Mouse (Mus musculus) C2C12 (cell line): ENCODE results near the gene Pawr. TPM values are rescaled to one million over a fixed set of nuclear protein-coding genes. Genes with fewer than 3 reads are reported as not detected.
"Not testable (repeated sequence)": the region's sequence is repeated elsewhere in the genome, so short reads cannot be mapped to it uniquely, and the experiment has no call there.

Experiments
- H3K27me3 ChIP-seq: one replicate; pipeline ENCODE4 v1.6.1; 2011; ENCODE audit not compliant: control insufficient read depth, insufficient read depth, insufficient read length
- H3K36me3 ChIP-seq: one replicate; pipeline ENCODE4 v1.6.1; 2011; ENCODE audit not compliant: control insufficient read depth, insufficient read depth
- H3K4me3 ChIP-seq: one replicate; pipeline ENCODE4 v1.5.1; 2011; ENCODE audit warnings: mild to moderate bottlenecking, control low read depth; ENCODE audit not compliant: poor library complexity, insufficient read depth, severe bottlenecking
- H3K79me2 ChIP-seq: one replicate; pipeline ENCODE4 v1.6.1; 2011; ENCODE audit not compliant: control insufficient read depth, insufficient read depth
- H3K79me3 ChIP-seq: one replicate; pipeline ENCODE4 v1.6.1; 2011; ENCODE audit warnings: low read depth, control low read depth
- H3ac ChIP-seq: one replicate; pipeline ENCODE3; 2011; ENCODE audit warnings: low read depth; ENCODE audit not compliant: control insufficient read depth, insufficient read length
- CEBPB ChIP-seq: IDR thresholded peaks from one replicate; pipeline ENCODE4 v1.6.1; 2011; ENCODE audit warnings: low read depth, mild to moderate bottlenecking, control low read depth, moderate library complexity
- CTCF ChIP-seq: IDR thresholded peaks from one replicate; pipeline ENCODE4 v1.5.1; 2011; ENCODE audit not compliant: control insufficient read depth, insufficient read depth, insufficient read length
- FOSL1 ChIP-seq: IDR thresholded peaks from one replicate; pipeline ENCODE4 v1.8.0; 2011; ENCODE audit warnings: mild to moderate bottlenecking, low read length; ENCODE audit not compliant: poor library complexity, insufficient read depth, severe bottlenecking
- MAX ChIP-seq: IDR thresholded peaks from one replicate; pipeline ENCODE4 v1.6.1; 2011; ENCODE audit warnings: mild to moderate bottlenecking, control low read depth
- MYOD1 ChIP-seq: IDR thresholded peaks from one replicate; pipeline ENCODE4 v1.6.1; 2011; ENCODE audit warnings: low read depth; ENCODE audit not compliant: control insufficient read depth, insufficient read length
- MYOG ChIP-seq: IDR thresholded peaks from one replicate; pipeline ENCODE4 v1.6.1; 2011; ENCODE audit not compliant: control insufficient read depth, insufficient read length; ENCODE audit errors: extremely low read depth
- USF1 ChIP-seq: IDR thresholded peaks from one replicate; pipeline ENCODE4 v1.6.1; 2011; ENCODE audit warnings: low read depth, mild to moderate bottlenecking, control low read depth, moderate library complexity
- polyA plus RNA-seq: library from polyadenylated mRNA; unstranded; fragments of >200 nt; fragmentation: generic; extraction: Trizol; gene quantifications from one replicate; pipeline ENCODE4 v1.2.1, GENCODE M21; 2012; ENCODE audit warnings: missing spikeins

Pawr gene
- polyA plus RNA-seq, 1 experiment, result 4.2 TPM

- no peak overlapping the region for H3K4me3 ChIP-seq
- no peaks in the 10 kb centered on the region for H3K79me3 ChIP-seq
- no peaks in the 10 kb centered on the region for H3K27me3 ChIP-seq
- no peak for TF ChIP-seq MYOG
- TF ChIP-seq MYOD1, result no peak
- TF ChIP-seq FOSL1, result no peak
- no peak for TF ChIP-seq MAX
- no peak for TF ChIP-seq CTCF
- TF ChIP-seq USF1, result no peak
- TF ChIP-seq CEBPB, result no peak
- H3K36me3 ChIP-seq, result no peaks in the 10 kb centered on the region
- H3K79me2 ChIP-seq, result no peaks in the 10 kb centered on the region
- H3ac ChIP-seq, result no peak overlapping the region
These were observed 8.0 kb downstream of the Pawr start for GRCm38 (mm10) chr10:108339872-108340271.

GRCm38 (mm10) chr10:108343734-108344133 lies 11.8 kb downstream of the Pawr start:
- no peaks in the 10 kb centered on the region for H3K79me3 ChIP-seq
- H3K27me3 ChIP-seq, result no peaks in the 10 kb centered on the region
- TF ChIP-seq CTCF (no peak), USF1 (no peak), CEBPB (no peak), FOSL1 (no peak), MYOD1 (no peak)
- H3K4me3 ChIP-seq, result no peak overlapping the region
- H3K79me2 ChIP-seq, result no peaks in the 10 kb centered on the region
- H3K36me3 ChIP-seq, result no peaks in the 10 kb centered on the region
- H3ac ChIP-seq, result no peak overlapping the region

DNA sequence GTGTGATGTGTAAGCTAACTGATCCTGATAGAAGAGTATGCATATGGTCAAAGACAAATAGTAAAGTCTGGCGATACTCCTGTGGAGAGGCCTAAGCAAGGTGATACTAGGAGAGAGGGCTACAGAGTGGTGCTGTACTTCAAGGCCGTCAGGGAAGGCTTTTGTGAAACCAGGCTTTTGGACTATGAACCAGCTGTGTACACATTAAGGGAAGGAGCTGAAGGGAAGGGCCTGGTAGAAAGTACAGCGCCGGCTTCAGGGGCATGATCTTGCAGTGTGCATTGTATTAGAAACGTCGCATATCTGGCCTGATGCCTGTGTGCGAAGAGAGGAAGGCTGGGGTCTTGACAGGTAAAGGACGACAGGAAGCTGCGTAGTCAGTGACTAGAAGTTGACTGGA lies 13.2 kb downstream of the Pawr start:
- H3K27me3 ChIP-seq, result no peaks in the 10 kb centered on the region
- no peaks in the 10 kb centered on the region for H3K36me3 ChIP-seq
- TF ChIP-seq MYOG, result no peak
- no peak for TF ChIP-seq CEBPB
- no peak for TF ChIP-seq MYOD1
- TF ChIP-seq MAX, result no peak
- TF ChIP-seq FOSL1, result no peak
- no peak for TF ChIP-seq USF1
- no peak for TF ChIP-seq CTCF
- H3K4me3 ChIP-seq, result no peak overlapping the region
- H3K79me3 ChIP-seq, result no peaks in the 10 kb centered on the region
- H3ac ChIP-seq, result no peak overlapping the region
- no peaks in the 10 kb centered on the region for H3K79me2 ChIP-seq

- not testable (repeated sequence) for H3K4me3 ChIP-seq, H3K79me3 ChIP-seq
These were observed 14.4 kb downstream of the Pawr start for GRCm38 (mm10) chr10:108346301-108346700.

GRCm38 (mm10) chr10:108350125-108351070 lies 18.5 kb downstream of the Pawr start:
- H3K79me3 ChIP-seq, result no peaks in the 10 kb centered on the region
- no peaks in the 10 kb centered on the region for H3K27me3 ChIP-seq
- no peaks in the 10 kb centered on the region for H3K36me3 ChIP-seq
- H3ac ChIP-seq, result no peak overlapping the region
- H3K79me2 ChIP-seq, result no peaks in the 10 kb centered on the region
- TF ChIP-seq MYOD1 (no peak), CTCF (no peak), USF1 (no peak), MAX (no peak)
- no peak overlapping the region for H3K4me3 ChIP-seq

More at GRCm38 (mm10) chr10:108346301-108346700, 14.4 kb downstream of the Pawr start:
- not testable (repeated sequence) for H3ac ChIP-seq, H3K36me3 ChIP-seq, H3K27me3 ChIP-seq, H3K79me2 ChIP-seq

DNA sequence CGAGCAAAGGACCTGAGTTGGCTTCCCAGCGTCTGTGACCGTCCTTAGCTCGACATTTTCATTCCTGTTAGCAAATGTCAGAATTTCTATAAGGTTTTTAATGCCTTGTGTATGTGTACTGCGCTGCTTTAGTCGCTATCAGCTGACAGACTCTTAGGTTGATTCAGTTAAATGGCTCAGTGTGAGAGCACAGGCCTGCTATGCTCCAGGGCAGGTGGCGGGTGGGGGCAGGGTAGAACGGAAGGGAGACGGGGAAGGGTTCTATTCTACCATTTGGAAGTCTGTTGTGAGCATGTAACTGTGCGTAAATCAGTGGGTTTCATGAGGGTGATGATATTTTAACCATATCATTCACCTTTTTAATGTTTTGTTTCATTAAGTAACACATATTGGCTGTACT lies 21.0 kb downstream of the Pawr start:
- TF ChIP-seq CEBPB (no peak), FOSL1 (no peak), MYOD1 (no peak), CTCF (no peak), MAX (no peak), USF1 (no peak), MYOG (no peak)
- H3K36me3 ChIP-seq, result no peaks in the 10 kb centered on the region
- H3K79me2 ChIP-seq, result no peaks in the 10 kb centered on the region
- no peak overlapping the region for H3ac ChIP-seq
- no peaks in the 10 kb centered on the region for H3K27me3 ChIP-seq
- H3K79me3 ChIP-seq, result no peaks in the 10 kb centered on the region
- H3K4me3 ChIP-seq, result no peak overlapping the region
